Mouse (Mus musculus): ENCODE data around the gene Schip1. TPM values are rescaled to one million over a fixed set of nuclear protein-coding genes. Genes with fewer than 3 reads are reported as not detected.

Gene Schip1
- total RNA-seq, 2 experiments from 2014 or later = 19.2 to 30.0 TPM

DNA sequence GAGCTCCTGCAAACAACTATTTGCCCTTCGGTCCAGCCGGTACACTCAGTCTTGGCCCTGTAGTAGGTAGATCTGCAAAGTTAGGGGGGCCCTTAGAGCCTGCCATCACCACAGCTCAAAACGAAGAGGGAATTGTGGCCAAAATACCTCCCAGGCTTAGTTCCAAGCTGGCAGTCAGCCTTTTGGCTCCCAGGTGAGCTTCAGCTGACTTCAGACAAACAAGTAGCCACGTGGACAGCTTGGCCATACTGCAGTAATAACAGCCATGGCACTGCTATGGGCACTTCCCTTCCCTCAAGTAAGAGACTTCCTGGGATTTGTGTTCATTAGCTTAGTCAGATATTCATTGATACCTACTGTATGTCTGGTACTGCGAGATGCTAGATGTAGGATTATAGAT, 495.5 kb downstream of the Schip1 start:
- DNase-seq = peak; percentile 17

GRCm38 (mm10) chr3:68562838-68563237, 498.2 kb downstream of the Schip1 start:
- no peak for DNase-seq

DNA sequence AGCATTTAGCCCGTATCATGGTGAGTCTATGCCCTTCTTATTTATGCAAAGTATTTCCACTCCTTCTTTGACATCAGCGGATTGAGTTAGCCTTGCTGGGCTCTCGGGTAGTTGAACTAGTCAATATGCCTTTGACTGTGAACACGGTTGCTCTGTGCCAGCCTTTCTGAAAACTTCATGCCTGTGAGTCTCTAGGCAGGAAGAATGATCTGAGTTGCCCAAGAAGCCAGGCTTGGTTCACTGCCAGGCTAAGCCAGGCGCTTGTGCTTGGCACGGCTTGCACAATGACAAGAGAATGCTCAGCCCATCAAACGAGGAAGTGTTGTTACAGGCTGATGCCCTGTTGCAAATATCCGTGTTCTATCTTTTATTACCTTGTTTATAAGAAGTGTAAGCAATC, 499.3 kb downstream of the Schip1 start:
- peak; percentile 77 for DNase-seq

- DNase-seq = no peak
Observed at GRCm38 (mm10) chr3:68564978-68565674, 500.5 kb downstream of the Schip1 start.

DNA sequence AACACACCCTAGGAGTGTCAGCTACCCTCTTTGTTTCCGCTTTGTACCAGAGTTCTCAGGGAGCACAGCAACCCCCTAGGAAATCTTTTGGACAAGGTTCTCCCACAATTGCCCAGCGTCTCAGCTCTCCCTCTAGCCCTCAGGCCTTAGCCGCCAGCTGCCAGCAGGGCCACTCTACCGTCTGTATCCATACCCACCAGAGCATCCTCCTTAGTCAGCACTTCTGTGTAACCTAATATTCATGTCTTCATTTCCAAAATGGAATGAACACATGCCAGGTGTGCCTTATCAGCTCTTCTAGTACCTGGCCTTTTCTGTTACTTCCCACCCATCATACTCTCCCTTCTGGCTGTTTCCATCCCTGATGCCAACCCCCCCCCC, 501.1 kb downstream of the Schip1 start:
- DNase-seq = no peak

- no peak for DNase-seq
Observed at GRCm38 (mm10) chr3:68567581-68567980, 503.0 kb downstream of the Schip1 start.

- no peak for DNase-seq
Observed at GRCm38 (mm10) chr3:68568149-68568548, 503.5 kb downstream of the Schip1 start.

GRCm38 (mm10) chr3:68568716-68569115, 504.1 kb downstream of the Schip1 start:
- DNase-seq = no peak

DNA sequence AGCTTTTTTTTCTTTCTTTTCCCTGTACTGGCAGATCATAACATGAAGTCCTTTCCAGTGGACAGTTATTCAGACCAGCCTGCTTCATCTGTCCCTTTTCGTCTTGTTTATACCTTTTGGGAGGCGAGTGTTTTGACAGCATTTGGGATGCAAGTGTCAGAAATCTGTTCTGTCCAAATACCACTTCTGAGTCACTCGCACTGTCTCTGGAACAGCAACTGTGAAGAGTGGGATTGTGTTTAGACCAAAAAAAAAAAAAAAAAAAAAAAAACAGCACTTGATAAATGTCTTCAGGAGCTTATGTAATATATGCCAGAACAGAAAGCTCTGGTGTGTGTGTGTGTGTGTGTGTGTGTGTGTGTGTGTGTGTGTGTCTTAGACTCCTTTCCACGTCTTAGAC, 505.7 kb downstream of the Schip1 start:
- no peak for DNase-seq

DNA sequence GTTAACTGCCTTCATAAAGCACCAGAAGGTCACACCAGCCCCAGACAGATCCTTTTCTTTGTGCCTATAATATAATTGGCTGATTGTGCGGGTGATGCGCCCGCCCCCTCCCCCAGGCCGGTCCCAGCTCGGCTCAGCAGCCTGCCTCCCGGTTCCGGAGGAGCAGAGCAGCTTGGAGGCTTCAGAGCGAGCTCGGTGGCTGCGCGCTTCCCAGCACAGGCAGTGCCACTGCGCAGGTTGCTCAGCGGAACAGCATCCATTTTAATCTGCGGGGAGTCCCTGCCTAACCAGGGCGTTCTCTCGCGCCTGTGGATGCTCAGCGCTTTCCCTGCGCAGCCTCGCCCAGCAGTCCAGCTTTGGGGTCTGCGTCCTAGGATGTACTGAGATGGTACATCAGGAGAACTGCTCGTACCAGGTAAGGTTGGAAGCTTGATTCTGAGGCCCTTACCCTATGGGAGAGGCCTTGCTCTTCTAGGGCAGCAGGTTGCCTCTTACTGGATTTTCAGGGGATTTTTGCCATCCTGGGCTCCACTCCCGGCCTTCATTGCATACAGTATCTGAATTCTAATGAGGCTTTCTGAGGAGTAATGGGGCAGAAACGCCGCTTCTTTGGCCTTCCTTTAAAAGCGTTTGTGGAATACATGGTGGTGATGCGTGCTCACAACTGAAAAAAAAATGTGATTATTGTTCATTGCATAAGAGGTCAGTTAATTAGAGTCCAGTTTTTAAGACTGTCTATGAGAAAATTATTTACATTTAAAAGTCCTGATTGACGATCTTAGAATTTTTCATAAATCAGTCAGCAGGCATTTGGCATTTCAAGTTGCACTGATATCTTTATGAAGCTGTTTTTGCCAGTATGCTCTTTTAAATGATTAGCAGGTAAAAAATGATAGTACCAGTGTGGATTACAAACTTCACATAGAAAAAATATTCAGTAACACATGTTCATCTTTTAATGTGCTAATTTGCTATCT, 507.9 kb downstream of the Schip1 start:
- DNase-seq = peak; percentile 75

DNA sequence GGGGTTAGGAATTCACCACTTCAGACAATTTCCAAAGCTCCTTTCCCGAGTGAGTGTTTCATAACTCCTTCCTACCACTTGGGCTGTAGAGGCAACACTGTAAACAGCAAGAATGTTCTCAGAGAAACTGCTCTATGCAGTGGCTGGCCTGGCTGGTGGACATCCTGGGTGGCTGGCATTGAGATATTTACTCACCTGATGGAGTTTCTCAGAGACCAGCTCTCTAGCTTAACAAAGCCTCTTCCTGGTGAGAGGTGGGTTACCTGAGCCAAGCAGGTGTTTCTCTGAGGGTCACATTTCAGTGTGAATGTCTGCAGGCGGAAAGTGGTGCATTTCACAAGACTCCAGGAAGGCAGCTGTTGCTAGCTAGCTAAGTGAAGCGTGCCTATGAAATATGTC, 508.6 kb downstream of the Schip1 start:
- DNase-seq = no peak

DNA sequence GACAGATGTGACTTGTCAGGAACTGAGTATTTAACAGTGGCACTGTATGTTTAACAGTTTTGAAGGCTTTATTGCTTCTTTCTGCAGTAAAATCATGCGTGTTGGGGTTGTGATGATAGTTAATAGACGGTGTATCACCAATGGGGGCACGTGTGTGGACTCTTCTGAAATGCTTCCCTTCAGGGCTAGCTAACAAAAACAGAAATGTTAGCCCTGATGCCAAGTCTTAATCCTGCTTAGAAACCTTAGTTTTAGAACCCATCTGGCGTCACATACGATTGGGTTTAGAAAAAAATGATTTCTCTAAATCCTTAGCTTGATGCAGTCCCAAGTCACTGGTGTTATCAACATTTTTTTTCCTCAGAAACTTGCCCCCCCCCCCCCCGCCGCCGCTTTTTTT, 509.5 kb downstream of the Schip1 start:
- no peak for DNase-seq

- no peak for DNase-seq
Observed at GRCm38 (mm10) chr3:68574565-68574964, 510.0 kb downstream of the Schip1 start.

DNA sequence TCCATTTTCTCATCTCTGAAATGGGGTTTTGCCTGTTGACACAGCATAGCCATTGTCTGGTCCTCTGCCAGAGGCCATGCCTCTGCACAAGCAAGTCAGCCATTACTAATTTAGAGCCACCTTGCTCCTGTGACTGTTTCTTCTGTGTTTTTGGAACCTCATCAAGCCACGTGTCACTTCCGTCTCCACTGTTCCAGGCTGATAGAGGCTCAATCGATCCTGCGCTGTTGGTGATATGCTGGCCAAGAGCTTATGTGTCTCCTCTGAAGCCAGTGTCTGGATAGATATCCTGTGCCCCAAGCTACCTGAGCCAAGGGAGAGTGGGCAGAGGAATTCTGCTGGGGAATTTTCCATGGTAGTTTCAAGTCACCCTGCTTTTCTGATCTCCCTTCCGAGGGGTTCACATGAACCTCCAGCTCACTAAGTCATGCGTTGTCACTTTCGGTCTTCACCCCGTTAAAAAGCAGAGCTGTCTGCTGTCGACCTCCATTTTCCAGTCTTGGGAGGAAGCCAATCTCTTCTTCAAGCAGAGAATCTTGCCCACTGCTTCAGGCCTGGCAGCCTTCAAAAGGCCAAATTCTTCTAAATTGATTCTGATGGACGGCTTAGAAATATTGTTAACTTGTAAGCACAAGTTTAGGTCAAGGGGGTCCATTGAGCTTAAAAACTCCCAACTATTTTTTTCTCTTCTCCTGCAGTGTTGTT, 511.2 kb downstream of the Schip1 start:
- DNase-seq = no peak

DNA sequence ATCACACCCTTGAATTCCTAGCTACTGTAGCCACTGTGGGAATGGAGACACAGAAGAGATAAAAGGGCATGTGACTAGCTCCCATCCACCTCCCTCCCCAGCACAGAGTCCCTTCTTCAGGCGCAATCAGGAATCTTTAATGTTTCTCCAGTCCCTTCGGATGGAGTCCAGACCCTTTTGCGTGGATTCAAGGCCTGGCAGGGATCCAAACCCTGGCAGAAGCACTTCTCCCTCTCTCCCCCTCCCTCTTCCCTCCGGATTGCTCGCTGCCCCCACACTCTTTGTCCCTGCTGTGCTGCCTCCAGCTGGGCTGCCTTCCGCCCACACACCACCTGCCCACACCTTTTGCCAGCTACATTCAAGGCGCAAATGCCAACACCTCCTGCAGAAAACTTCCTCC, 511.8 kb downstream of the Schip1 start:
- peak; percentile 44 for DNase-seq

DNA sequence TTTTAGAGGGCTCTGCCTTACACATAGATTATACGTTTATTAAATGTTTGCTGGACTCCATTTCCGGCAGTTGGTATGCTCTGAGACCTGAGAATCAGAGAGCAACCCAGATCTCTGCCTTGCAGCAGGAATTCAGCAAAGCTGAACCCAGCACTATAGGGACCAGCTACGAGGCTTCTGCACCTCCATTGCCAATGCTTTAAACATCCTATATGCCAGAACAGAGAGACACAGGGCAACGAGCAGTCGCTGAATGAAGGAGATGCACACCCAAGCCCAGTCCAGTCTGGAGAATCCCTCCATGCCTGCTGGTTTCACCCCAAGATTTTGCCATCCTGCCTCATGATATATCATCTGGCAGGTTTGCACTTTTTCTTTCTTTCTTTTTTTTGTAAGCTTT, 512.3 kb downstream of the Schip1 start:
- no peak for DNase-seq

DNA sequence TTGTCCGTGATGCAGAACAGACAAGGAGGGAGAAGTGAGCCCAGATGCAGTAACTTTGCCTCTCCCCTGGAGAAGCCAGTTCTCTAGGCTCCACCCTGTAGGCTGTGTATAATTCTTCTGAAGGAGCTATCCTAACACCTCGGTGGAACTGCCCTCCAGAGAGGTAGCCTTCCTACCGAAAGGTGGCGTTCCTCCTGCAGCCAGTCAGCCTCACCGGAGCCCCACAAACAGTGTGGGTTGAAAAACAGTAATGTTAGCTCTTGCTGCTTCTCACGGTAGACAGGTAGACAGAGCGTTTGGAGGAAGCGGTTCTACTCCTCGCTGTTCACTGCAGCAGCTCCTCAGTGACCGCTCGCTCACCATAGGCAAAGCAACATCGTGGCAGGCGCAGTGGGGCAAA, 517.0 kb downstream of the Schip1 start:
- DNase-seq = no peak

DNA sequence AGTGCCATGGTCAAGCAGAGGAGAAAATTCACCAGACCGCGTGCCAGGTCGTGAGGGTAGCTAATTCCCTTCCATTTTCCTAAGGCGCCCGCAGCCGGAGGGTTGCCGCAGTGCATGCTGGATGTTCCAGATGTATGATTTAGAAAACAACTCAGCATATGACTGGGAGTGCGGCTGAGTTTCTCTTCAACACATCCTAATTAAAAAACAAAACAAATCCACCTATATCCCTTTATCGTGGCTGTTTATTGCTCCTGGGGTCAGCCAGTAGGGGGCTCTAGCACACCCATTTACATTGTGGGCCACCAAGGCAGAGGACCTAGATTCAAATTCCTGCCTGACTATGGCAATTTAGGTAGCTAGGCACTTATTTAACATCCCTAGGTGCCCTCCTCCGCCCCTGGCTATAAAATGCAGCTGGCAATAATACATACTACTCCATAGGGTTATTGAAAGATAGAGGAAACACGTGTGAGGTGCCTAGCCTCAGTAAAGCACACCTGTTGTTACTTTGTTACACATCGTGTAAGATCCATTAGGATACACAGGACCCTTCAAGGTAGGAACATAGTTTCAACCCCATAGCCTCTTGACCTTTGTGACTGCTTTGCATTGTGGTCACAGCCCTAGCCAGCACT, 517.6 kb downstream of the Schip1 start:
- DNase-seq = no peak

DNA sequence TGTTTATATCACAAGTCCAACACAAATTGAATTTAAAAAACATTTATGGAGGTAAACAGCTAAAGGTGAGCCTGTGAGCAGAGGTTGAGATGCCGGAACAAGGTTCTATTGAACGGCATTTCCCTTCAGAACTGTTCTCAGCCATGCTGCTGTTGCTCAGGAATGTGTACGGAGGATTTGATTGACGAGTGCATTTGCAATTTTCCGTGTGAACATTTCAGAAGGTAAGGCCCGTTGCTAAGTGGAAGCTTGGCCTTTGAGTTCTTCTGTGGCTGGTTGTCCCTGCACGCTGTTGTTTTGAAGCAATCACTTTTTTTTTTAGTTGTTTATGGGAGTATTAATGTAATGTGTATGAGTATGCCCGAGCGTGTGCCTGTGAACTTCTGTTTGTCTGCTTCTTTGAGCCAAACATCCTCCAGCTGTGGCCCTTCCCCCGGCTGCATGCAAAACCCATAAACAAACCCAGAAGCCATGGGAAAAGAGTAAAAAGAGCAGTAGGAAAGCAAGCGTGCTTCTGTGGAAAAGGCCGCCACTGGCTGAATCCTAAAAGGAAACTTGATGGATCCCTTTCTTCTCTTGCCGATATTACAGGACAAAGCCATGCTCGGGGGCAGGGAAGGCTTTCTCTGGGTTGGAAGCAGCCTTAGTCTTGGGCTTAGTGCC, 518.6 kb downstream of the Schip1 start:
- no peak for DNase-seq

DNA sequence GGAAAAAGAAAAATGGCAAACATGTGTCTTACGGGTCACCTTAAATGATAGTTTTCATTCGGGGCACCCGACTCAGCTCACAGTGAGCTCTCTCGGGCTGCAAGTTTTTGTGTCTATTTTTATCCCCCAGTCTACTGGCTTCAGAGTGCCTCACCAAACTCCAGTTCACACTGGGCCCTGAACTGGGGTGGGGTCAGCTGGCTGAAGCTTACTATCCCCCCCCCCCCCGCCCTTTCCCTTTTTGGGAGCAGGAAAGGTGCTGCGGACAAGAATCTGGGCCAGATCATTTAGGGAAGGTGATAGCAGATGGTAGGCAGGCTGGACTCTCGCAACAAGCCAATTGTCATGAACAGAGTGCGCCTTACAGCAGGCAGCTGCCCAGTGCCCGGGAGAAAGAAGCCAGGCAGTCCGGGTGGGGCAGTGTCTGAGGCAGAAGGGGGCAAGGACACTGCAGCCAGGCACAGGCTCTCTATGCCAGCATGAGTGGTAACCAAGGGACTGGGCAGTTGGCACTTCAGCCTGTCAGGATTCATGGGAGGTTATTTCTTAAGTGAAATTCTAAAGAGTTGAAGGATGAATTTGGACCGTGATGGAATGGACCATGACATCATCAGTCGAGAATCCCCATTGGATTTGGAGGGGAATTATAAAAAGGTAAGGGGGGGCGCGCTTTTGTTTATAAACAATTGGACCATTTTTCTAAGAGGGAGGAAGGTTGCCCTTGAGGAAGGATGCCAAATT, 519.3 kb downstream of the Schip1 start:
- peak; percentile 56 for DNase-seq

DNA sequence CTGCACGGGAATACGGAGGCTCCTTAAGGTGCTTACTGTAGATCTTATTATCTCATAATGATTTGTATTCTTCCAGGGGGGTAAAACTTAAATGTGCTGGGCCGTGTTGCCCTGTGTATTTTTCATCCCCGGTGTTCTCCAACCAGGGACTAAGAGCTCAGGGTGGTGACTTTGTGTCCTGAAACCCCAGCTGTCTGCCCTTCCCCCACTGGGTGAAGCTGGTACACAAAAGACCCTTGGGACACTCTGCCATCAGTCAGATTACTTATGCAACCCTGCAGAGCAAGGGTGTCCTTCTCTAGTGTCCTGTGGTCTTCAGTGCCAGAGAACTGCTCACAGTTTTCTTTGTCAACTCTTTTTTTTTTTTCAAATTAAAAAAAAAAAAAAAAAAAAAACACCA, 520.6 kb downstream of the Schip1 start:
- DNase-seq = no peak
